Mouse (Mus musculus): ENCODE results near the gene Ropn1l. TPM values are rescaled to one million over a fixed set of nuclear protein-coding genes. Genes with fewer than 3 reads are reported as not detected.
A peak's percentile ranks its signal among the peaks of the same experiment; 100 is the strongest.

Ropn1l gene
- polyA plus RNA-seq (2012; rRNA removed), result 0.49 and 0.50 TPM in 2 replicates

DNA sequence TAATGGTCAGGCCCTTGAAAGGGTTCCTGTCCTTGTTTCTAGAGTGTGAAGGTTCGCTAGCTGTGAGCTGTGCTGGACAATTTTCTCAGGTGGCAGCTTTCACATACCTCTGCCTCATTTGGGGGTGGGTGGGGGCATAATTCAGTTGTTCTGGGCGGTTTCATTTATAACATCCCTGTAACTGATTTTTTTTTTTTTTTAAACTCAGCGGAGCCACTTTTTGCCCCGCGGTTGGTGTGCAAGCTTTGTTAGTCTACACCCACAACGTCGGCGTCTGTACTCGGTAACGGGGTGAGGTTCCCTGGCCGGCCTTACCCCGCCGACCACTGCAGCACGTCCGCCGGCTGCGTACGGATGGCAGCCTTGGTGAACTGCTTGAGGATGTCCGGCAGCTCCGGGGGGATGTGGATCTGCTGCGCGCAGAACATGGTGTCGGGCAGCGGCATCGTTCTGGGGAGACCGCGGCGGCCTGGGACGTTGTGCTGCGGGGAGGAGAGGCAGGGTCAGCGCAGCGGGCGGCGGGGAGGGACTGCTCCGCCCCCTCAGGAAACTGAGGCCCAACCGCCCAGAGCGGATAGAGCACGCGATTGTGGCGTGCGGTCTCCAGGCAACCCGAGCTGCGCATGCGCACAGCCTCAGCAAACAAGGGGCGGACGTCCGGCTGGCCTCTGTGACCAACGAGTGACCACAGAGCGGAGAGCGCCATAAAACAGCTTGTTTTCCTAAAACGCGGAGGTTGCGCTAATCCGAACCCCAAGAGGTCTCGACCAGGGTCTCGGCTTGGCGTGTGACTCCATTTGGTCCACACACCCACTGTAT lies at the start of gene Ropn1l:
Ropn1l (minus strand) TSS at position 640 of the 819 bp plus-strand sequence.
- no peaks in the 10 kb centered on the region for H3K27me3 ChIP-seq (ENCODE audit: control insufficient read depth, insufficient read depth, low read length)
- H3K4me1 ChIP-seq (ENCODE audit: control insufficient read depth, insufficient read depth, insufficient read length), result peaks cover 5% of the 10 kb centered on the region; the same call in 1 of the 2 replicates
- peak within 1 kb of the TSS; percentile 61; the same call in 1 of the 2 replicates for H3K27ac ChIP-seq (ENCODE audit: insufficient read depth, low read length)
- WGBS, result 1% methylated on average over 57 of the region's 57 CpGs
- TF ChIP-seq CTCF (IDR thresholded peaks at IDR 0.05; ENCODE audit: extremely low read depth, insufficient read depth, insufficient read length, insufficient replicate concordance) (no peak), POLR2A (IDR thresholded peaks at IDR 0.05; ENCODE audit: low read depth, low read length) (no peak)
- peak in 1 of 2 experiments; percentile 71 for DNase-seq (ENCODE audit: low read depth in 1 of 2, low spot score in 2 of 2)
- H3K36me3 ChIP-seq (ENCODE audit: control insufficient read depth, insufficient read depth, low read length), result peaks cover 4% of the 10 kb centered on the region; the same call in 1 of the 2 replicates
- H3K4me3 ChIP-seq (ENCODE audit: extremely low read depth, insufficient read depth, insufficient read length), result peak within 1 kb of the TSS; percentile 65

DNA sequence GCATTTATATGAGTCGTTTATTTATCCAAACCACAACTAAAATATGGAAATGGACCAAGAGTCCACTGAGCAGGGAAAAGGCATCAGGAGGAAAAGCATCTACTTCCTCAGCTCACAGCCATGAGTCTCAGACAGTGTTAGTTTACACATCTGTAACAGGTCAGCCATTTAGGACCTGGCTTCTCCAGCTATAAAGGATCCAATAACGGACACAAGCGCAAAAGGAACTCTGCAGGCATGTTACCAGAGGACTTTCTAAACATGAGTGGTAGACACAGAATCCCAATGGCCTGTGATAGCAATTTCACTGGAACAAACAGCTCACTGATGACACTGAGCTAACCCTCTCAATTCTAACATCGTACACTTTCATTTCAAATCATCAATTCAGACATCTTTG lies 49.5 kb upstream of the Ropn1l start:
- DNase-seq (ENCODE audit: low read depth in 1 of 2, low spot score in 2 of 2), result no peak

DNA sequence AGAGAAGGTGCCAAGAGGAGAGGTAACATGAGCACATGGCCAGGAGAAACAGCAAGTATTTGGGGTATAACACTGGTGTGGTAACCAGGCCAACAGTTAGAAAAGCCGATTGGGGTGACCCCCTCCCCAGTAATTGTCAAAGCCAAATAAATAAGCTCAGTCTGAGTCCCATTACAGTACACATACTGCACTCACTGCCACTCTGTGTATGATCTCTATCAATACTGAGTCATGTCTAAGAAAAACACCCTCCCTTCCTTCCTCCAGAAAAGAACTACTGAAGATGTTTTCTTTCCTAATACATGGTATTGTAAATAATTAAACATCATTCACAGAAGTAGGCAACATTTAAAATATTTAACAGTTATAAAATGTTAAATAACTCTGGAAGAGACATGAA lies 48.8 kb upstream of the Ropn1l start:
- H3K27me3 ChIP-seq (ENCODE audit: control insufficient read depth, insufficient read depth, low read length), result no peaks in the 10 kb centered on the region
- H3K4me1 ChIP-seq (ENCODE audit: control insufficient read depth, insufficient read depth, insufficient read length), result no peaks in the 10 kb centered on the region
- H3K27ac ChIP-seq (ENCODE audit: insufficient read depth, low read length), result no peak overlapping the region
- WGBS, result 88% methylated on average over 1 of the region's 1 CpGs
- H3K4me3 ChIP-seq (ENCODE audit: extremely low read depth, insufficient read depth, insufficient read length), result no peak overlapping the region
- TF ChIP-seq POLR2A (IDR thresholded peaks at IDR 0.05; ENCODE audit: low read depth, low read length) (no peak), CTCF (IDR thresholded peaks at IDR 0.05; ENCODE audit: extremely low read depth, insufficient read depth, insufficient read length, insufficient replicate concordance) (no peak)
- DNase-seq (ENCODE audit: low read depth in 1 of 2, low spot score in 2 of 2), result no peak
- peaks cover 20% of the 10 kb centered on the region for H3K36me3 ChIP-seq (ENCODE audit: control insufficient read depth, insufficient read depth, low read length)

More for the DNA sequence above, 49.5 kb upstream of the Ropn1l start:
- no peak overlapping the region for H3K4me3 ChIP-seq (ENCODE audit: extremely low read depth, insufficient read depth, insufficient read length)
- H3K27me3 ChIP-seq (ENCODE audit: control insufficient read depth, insufficient read depth, low read length), result no peaks in the 10 kb centered on the region
- no peaks in the 10 kb centered on the region for H3K4me1 ChIP-seq (ENCODE audit: control insufficient read depth, insufficient read depth, insufficient read length)
- H3K27ac ChIP-seq (ENCODE audit: insufficient read depth, low read length), result no peak overlapping the region
- 93% methylated on average over 4 of the region's 4 CpGs for WGBS
- no peak for TF ChIP-seq POLR2A (IDR thresholded peaks at IDR 0.05; ENCODE audit: low read depth, low read length)
- no peak for TF ChIP-seq CTCF (IDR thresholded peaks at IDR 0.05; ENCODE audit: extremely low read depth, insufficient read depth, insufficient read length, insufficient replicate concordance)
- H3K36me3 ChIP-seq (ENCODE audit: control insufficient read depth, insufficient read depth, low read length), result peaks cover 15% of the 10 kb centered on the region

DNA sequence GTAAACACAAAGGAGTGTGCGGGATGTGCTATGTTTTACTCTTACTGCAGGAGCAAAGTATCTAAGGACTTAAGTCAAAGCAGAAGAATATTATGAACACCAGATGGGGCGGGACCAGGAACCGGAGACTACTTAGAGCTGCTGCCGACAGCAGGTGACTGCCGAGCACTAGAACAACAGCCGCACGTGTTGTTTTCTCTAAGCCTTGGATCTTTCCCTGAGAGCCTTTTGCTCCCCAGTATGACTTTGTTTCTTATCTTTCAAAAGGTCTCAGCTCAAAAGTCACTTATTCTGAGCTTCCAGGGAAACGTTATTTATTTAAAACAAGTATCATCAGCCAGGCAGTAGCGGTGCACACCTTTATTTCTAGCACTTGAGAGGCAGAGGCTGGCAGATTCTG lies 41.3 kb upstream of the Ropn1l start:
- no peak for DNase-seq (ENCODE audit: low read depth in 1 of 2, low spot score in 2 of 2)
- Histone ChIP-seq H3K4me3 (ENCODE audit: extremely low read depth, insufficient read depth, insufficient read length) (no peak overlapping the region), H3K4me1 (ENCODE audit: control insufficient read depth, insufficient read depth, insufficient read length) (no peaks in the 10 kb centered on the region), H3K27ac (ENCODE audit: insufficient read depth, low read length) (no peak overlapping the region), H3K27me3 (ENCODE audit: control insufficient read depth, insufficient read depth, low read length) (no peaks in the 10 kb centered on the region), H3K36me3 (ENCODE audit: control insufficient read depth, insufficient read depth, low read length) (peaks cover 28% of the 10 kb centered on the region)
- TF ChIP-seq POLR2A (IDR thresholded peaks at IDR 0.05; ENCODE audit: low read depth, low read length) (no peak), CTCF (IDR thresholded peaks at IDR 0.05; ENCODE audit: extremely low read depth, insufficient read depth, insufficient read length, insufficient replicate concordance) (no peak)
- WGBS, result 96% methylated on average over 9 of the region's 9 CpGs

DNA sequence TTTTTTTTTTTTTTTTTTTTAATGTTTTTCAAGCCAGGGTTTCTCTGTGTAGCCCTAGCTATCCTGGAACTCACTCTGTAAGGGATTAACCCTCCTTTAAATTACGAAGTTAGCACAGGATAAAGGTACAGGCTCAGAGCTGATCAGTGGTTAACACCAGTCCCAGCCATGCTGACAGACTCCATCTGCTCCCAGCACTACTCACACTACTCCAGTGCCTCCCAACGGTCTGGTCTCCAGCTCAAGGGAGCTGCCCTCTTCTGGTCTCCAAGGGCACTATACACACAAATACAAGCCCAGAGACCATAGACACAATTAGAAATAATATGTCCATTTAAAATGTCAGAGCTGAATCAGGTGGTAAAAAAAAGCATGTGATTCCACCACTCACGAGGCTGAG lies 40.8 kb upstream of the Ropn1l start:
- H3K27me3 ChIP-seq (ENCODE audit: control insufficient read depth, insufficient read depth, low read length), result no peaks in the 10 kb centered on the region
- no peak for DNase-seq (ENCODE audit: low read depth in 1 of 2, low spot score in 2 of 2)
- H3K36me3 ChIP-seq (ENCODE audit: control insufficient read depth, insufficient read depth, low read length), result peaks cover 28% of the 10 kb centered on the region
- no peak overlapping the region for H3K27ac ChIP-seq (ENCODE audit: insufficient read depth, low read length)
- no peaks in the 10 kb centered on the region for H3K4me1 ChIP-seq (ENCODE audit: control insufficient read depth, insufficient read depth, insufficient read length)
- no peak for TF ChIP-seq POLR2A (IDR thresholded peaks at IDR 0.05; ENCODE audit: low read depth, low read length)
- no peak for TF ChIP-seq CTCF (IDR thresholded peaks at IDR 0.05; ENCODE audit: extremely low read depth, insufficient read depth, insufficient read length, insufficient replicate concordance)
- no peak overlapping the region for H3K4me3 ChIP-seq (ENCODE audit: extremely low read depth, insufficient read depth, insufficient read length)
- WGBS, result 95% methylated on average over 3 of the region's 3 CpGs

DNA sequence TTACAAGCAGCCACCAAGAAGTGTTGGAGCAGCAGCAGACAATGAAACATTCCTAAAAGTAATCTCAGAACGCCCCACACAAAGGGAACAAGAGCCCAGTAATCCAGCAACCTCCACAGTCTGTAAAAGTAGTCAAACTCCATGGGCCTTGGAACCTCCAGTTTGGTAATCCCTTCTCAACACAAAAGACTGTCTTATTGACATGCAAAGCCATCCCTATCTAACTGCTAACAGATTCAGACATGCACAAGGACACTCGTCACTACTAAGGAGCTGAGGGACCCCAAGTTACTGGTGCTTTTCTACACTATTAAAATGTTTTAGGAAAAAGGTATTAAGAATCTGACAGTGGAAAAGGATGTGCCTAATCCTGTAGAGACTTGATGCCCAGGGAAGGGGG lies 33.9 kb upstream of the Ropn1l start:
- 94% methylated on average over 2 of the region's 2 CpGs for WGBS
- Histone ChIP-seq H3K36me3 (ENCODE audit: control insufficient read depth, insufficient read depth, low read length) (peaks cover 17% of the 10 kb centered on the region), H3K4me1 (ENCODE audit: control insufficient read depth, insufficient read depth, insufficient read length) (no peaks in the 10 kb centered on the region), H3K27ac (ENCODE audit: insufficient read depth, low read length) (no peak overlapping the region), H3K27me3 (ENCODE audit: control insufficient read depth, insufficient read depth, low read length) (no peaks in the 10 kb centered on the region), H3K4me3 (ENCODE audit: extremely low read depth, insufficient read depth, insufficient read length) (no peak overlapping the region)
- TF ChIP-seq CTCF (IDR thresholded peaks at IDR 0.05; ENCODE audit: extremely low read depth, insufficient read depth, insufficient read length, insufficient replicate concordance) (no peak), POLR2A (IDR thresholded peaks at IDR 0.05; ENCODE audit: low read depth, low read length) (no peak)
- DNase-seq (ENCODE audit: low read depth in 1 of 2, low spot score in 2 of 2), result no peak

DNA sequence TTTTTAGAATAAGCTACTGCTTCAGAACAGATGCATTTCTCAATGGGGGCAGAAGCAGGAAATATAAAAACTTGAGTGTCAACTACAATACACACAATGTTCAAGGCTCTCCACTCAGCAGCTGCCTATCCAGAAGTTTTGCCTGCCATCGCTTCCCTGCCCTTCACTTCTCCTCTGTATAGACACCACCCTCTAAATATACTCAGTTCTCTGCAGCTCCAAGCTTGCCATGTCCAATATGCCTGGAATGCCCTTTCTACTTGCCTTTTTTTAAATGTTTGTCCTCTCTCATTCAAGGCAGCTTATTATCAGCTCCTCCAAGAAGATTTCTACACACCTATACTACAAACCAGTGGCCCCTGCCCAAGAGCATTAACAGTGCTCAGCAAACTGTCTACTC lies 23.1 kb upstream of the Ropn1l start:
- peaks cover 25% of the 10 kb centered on the region for H3K36me3 ChIP-seq (ENCODE audit: control insufficient read depth, insufficient read depth, low read length)
- TF ChIP-seq POLR2A (IDR thresholded peaks at IDR 0.05; ENCODE audit: low read depth, low read length), result no peak

More for the DNA sequence above, 23.1 kb upstream of the Ropn1l start:
- Histone ChIP-seq H3K4me3 (ENCODE audit: extremely low read depth, insufficient read depth, insufficient read length) (no peak overlapping the region), H3K4me1 (ENCODE audit: control insufficient read depth, insufficient read depth, insufficient read length) (no peaks in the 10 kb centered on the region; the same call in 1 of the 2 replicates), H3K27ac (ENCODE audit: insufficient read depth, low read length) (no peak overlapping the region), H3K27me3 (ENCODE audit: control insufficient read depth, insufficient read depth, low read length) (no peaks in the 10 kb centered on the region)
- DNase-seq (ENCODE audit: low read depth in 1 of 2, low spot score in 2 of 2), result no peak
- 91% methylated on average over 1 of the region's 1 CpGs for WGBS

Measured in spleen, adult 2 months (tissue).